Mouse (Mus musculus) MEL (cell line): ENCODE data around the gene Phospho1. TPM values are rescaled to one million over a fixed set of nuclear protein-coding genes. Genes with fewer than 3 reads are reported as not detected.

ENCODE experiments used
- DNase-seq: peaks from one replicate; pipeline ENCODE4 v3.0.0; 2011; ENCODE audit warnings: low read depth, low spot score
- H3K27ac ChIP-seq: 2 replicates; pipeline ENCODE4 v1.5.1; 2012; ENCODE audit warnings: low read depth, mild to moderate bottlenecking, control low read depth, low read length, moderate library complexity; ENCODE audit not compliant: control insufficient read depth
- H3K27me3 ChIP-seq, 2 experiments: fragments of 150-350 bp in 1 of 2; sonication (generic) in 1 of 2; 2 replicates each; pipeline ENCODE4 v1.6.1; 2012; ENCODE audit warnings: low read length in 2 of 2, mild to moderate bottlenecking in 2 of 2, improper control_type of control experiment in 1 of 2, moderate library complexity in 1 of 2; ENCODE audit not compliant: insufficient read depth in 2 of 2, control insufficient read depth in 1 of 2
- H3K36me3 ChIP-seq, 2 experiments: 2 replicates each; pipeline ENCODE4 v1.6.1; 2012 to 2014; ENCODE audit warnings: low read length in 2 of 2, improper control_type of control experiment in 1 of 2, inconsistent platforms in 1 of 2, mild to moderate bottlenecking in 1 of 2; ENCODE audit not compliant: insufficient read depth in 2 of 2, control insufficient read depth in 1 of 2
- H3K4me1 ChIP-seq, 2 experiments: fragments of 150-350 bp in 1 of 2; sonication (generic) in 1 of 2; 2 replicates each; pipeline ENCODE4 v1.6.1; 2012; ENCODE audit warnings: low read length in 2 of 2, improper control_type of control experiment in 1 of 2, mild to moderate bottlenecking in 1 of 2; ENCODE audit not compliant: insufficient read depth in 2 of 2, control insufficient read depth in 1 of 2
- H3K4me3 ChIP-seq, 2 experiments: fragments of 150-350 bp in 1 of 2; sonication (generic) in 1 of 2; 2 replicates each; pipeline ENCODE4 v1.5.1; 2012; ENCODE audit warnings: low read depth in 2 of 2, low read length in 2 of 2, mild to moderate bottlenecking in 2 of 2, moderate library complexity in 2 of 2, control low read depth in 1 of 2, improper control_type of control experiment in 1 of 2; ENCODE audit not compliant: control insufficient read depth in 1 of 2, insufficient read depth in 1 of 2
- H3K79me2 ChIP-seq: 2 replicates; pipeline ENCODE4 v1.6.1; 2012; ENCODE audit warnings: mild to moderate bottlenecking, low read length, moderate library complexity; ENCODE audit not compliant: control insufficient read depth, poor library complexity, insufficient read depth
- H3K9ac ChIP-seq: 2 replicates; pipeline ENCODE4 v1.6.1; 2012; ENCODE audit warnings: low read depth, mild to moderate bottlenecking, control low read depth, low read length, moderate library complexity; ENCODE audit not compliant: control insufficient read depth, poor library complexity, severe bottlenecking
- H3K9me3 ChIP-seq: fragments of 150-350 bp; sonication (generic); replicated peaks from 2 replicates; pipeline ENCODE4 v1.6.1; 2012; ENCODE audit warnings: mild to moderate bottlenecking, low read length, improper control_type of control experiment, moderate library complexity; ENCODE audit not compliant: insufficient read depth
- E2F4 ChIP-seq: IDR thresholded peaks from 2 replicates; pipeline ENCODE4 v1.6.1; 2011; ENCODE audit warnings: low read depth, low read length, improper control_type of control experiment, borderline replicate concordance
- ELF1 ChIP-seq: IDR thresholded peaks from 2 replicates; pipeline ENCODE4 v1.6.1; 2014; ENCODE audit warnings: low read depth, mild to moderate bottlenecking, inconsistent platforms, low read length, improper control_type of control experiment, moderate library complexity
- ETS1 ChIP-seq: IDR thresholded peaks from 2 replicates; pipeline ENCODE4 v1.6.1; 2012; ENCODE audit warnings: low read depth, mild to moderate bottlenecking, inconsistent platforms, low read length, improper control_type of control experiment, moderate library complexity
- GABPA ChIP-seq: IDR thresholded peaks from 2 replicates; pipeline ENCODE4 v1.6.1; 2012; ENCODE audit warnings: low read depth, mild to moderate bottlenecking, inconsistent platforms, low read length, improper control_type of control experiment, moderate library complexity
- HCFC1 ChIP-seq: IDR thresholded peaks from 2 replicates; pipeline ENCODE4 v1.6.1; 2012; ENCODE audit warnings: low read depth, mild to moderate bottlenecking, inconsistent platforms, low read length, improper control_type of control experiment, moderate library complexity
- KAT2A ChIP-seq: conservative IDR thresholded peaks from 2 replicates; pipeline ENCODE4 v1.6.1; 2012; ENCODE audit warnings: low read depth, low read length, improper control_type of control experiment, inconsistent platforms
- MAFK ChIP-seq: IDR thresholded peaks from 2 replicates; pipeline ENCODE4 v1.6.1; 2011; ENCODE audit warnings: low read depth, mild to moderate bottlenecking, low read length, improper control_type of control experiment, borderline replicate concordance
- MYB ChIP-seq: IDR thresholded peaks from 2 replicates; pipeline ENCODE4 v1.6.1; 2011; ENCODE audit warnings: mild to moderate bottlenecking, low read depth, low read length, improper control_type of control experiment
- MYC ChIP-seq: IDR thresholded peaks from 2 replicates; pipeline ENCODE4 v1.6.1; 2011; ENCODE audit warnings: low read depth, mild to moderate bottlenecking, low read length, improper control_type of control experiment, moderate library complexity
- NELFE ChIP-seq: IDR thresholded peaks from 2 replicates; pipeline ENCODE4 v1.6.1; 2011; ENCODE audit warnings: low read depth, low read length, improper control_type of control experiment
- POLR2AphosphoS2 ChIP-seq: IDR thresholded peaks from 2 replicates; pipeline ENCODE4 v1.6.1; 2011; ENCODE audit warnings: low read length, improper control_type of control experiment
- POLR2AphosphoS5 ChIP-seq: IDR thresholded peaks from 2 replicates; pipeline ENCODE4 v1.6.1; 2012; ENCODE audit warnings: low read depth, borderline replicate concordance, mild to moderate bottlenecking, inconsistent platforms, low read length, moderate library complexity, mixed read lengths
- RCOR1 ChIP-seq: IDR thresholded peaks from 2 replicates; pipeline ENCODE4 v1.6.1; 2012; ENCODE audit warnings: low read depth, mild to moderate bottlenecking, inconsistent platforms, low read length, improper control_type of control experiment
- SIN3A ChIP-seq: IDR thresholded peaks from 2 replicates; pipeline ENCODE4 v1.6.1; 2012; ENCODE audit warnings: low read length, improper control_type of control experiment, inconsistent platforms
- SMC3 ChIP-seq: IDR thresholded peaks from 2 replicates; pipeline ENCODE4 v1.6.1; 2011; ENCODE audit warnings: low read depth, low read length, improper control_type of control experiment
- TBP ChIP-seq: IDR thresholded peaks from 2 replicates; pipeline ENCODE4 v1.8.0; 2011; ENCODE audit warnings: low read depth, low read length, improper control_type of control experiment
- TCF12 ChIP-seq: IDR thresholded peaks from 2 replicates; pipeline ENCODE4 v1.6.1; 2014; ENCODE audit warnings: low read depth, mild to moderate bottlenecking, inconsistent platforms, low read length, improper control_type of control experiment, moderate library complexity
- UBTF ChIP-seq: IDR thresholded peaks from 2 replicates; pipeline ENCODE4 v1.6.1; 2012; ENCODE audit warnings: low read depth, mild to moderate bottlenecking, inconsistent platforms, low read length, improper control_type of control experiment, moderate library complexity, borderline replicate concordance; ENCODE audit not compliant: insufficient read depth
- USF1 ChIP-seq: IDR thresholded peaks from 2 replicates; pipeline ENCODE4 v1.6.1; 2014; ENCODE audit warnings: low read depth, mild to moderate bottlenecking, inconsistent platforms, low read length, improper control_type of control experiment, moderate library complexity
- USF2 ChIP-seq, 2 experiments: IDR thresholded peaks; 2 replicates each; pipeline ENCODE4 v1.6.1; 2011 to 2012; ENCODE audit warnings: improper control_type of control experiment in 2 of 2, low read length in 2 of 2, borderline replicate concordance in 1 of 2, inconsistent platforms in 1 of 2, low read depth in 1 of 2, mild to moderate bottlenecking in 1 of 2; ENCODE audit not compliant: insufficient read depth in 1 of 2
- polyA plus RNA-seq, 2 experiments: library from polyadenylated mRNA; stranded (reverse) in 1 of 2; unstranded in 1 of 2; fragments of >175 nt in 1 of 2; fragments of >200 nt in 1 of 2; gene quantifications; 2 replicates each; pipeline versions ENCODE4 v1.2.1 to v1.2.4; 2012; ENCODE audit warnings: low replicate concordance in 2 of 2, low read depth in 1 of 2; ENCODE audit not compliant: insufficient read length in 2 of 2, insufficient read depth in 1 of 2, missing spikeins in 1 of 2
- total RNA-seq: library from RNA; depleted of rRNA; stranded (reverse); fragments of 300-350 nt; gene quantifications from 2 replicates; pipeline ENCODE4 v1.2.3, GENCODE M21; 2012

The Phospho1 gene
- total and polyA plus RNA-seq, 3 experiments = 15.4 to 76.0 TPM; not detected in 1

- no peak overlapping the region for H3K4me3 ChIP-seq
- no peak for TF ChIP-seq TBP
- no peak for TF ChIP-seq ETS1
- TF ChIP-seq, all 39 proteins: peak for 0
- Histone ChIP-seq H3K9ac (no peak overlapping the region), H3K27me3 (no peaks in the 10 kb centered on the region), H3K79me2 (no peaks in the 10 kb centered on the region), H3K9me3 (no peaks in the 10 kb centered on the region), H3K36me3 (no peaks in the 10 kb centered on the region; a peak in 1 of 4 replicates), H3K27ac (no peak overlapping the region), H3K4me1 (no peaks in the 10 kb centered on the region)
- no peak for DNase-seq
These were observed 37.8 kb upstream of the Phospho1 start for GRCm38 (mm10) chr11:95786511-95786910.

GRCm38 (mm10) chr11:95789451-95789891, 34.8 kb upstream of the Phospho1 start:
- Histone ChIP-seq H3K79me2 (no peaks in the 10 kb centered on the region), H3K4me3 (no peak overlapping the region), H3K27me3 (no peaks in the 10 kb centered on the region), H3K36me3 (peaks cover 0 to 8% of the 10 kb centered on the region in 2 experiments; a peak in 3 of 4 replicates), H3K9ac (no peak overlapping the region), H3K27ac (no peak overlapping the region), H3K4me1 (peaks cover 5 to 10% of the 10 kb centered on the region in 2 experiments; a peak in 3 of 4 replicates), H3K9me3 (no peaks in the 10 kb centered on the region)
- no peak for TF ChIP-seq ELF1
- TF ChIP-seq NELFE = no peak
- TF ChIP-seq MYC = no peak
- TF ChIP-seq HCFC1 = no peak
- no peak for TF ChIP-seq SMC3
- no peak for TF ChIP-seq USF1
- TF ChIP-seq UBTF = no peak
- no peak for TF ChIP-seq KAT2A
- TF ChIP-seq MYB = no peak
- no peak for TF ChIP-seq POLR2AphosphoS5
- TF ChIP-seq GABPA = no peak
- TF ChIP-seq USF2 (IDR thresholded peaks at IDR 0.05; ENCODE audit: borderline replicate concordance in 1 of 2, insufficient read depth in 1 of 2, low read depth in 1 of 2, low read length in 2 of 2) = no peak
- TF ChIP-seq MAFK = no peak
- TF ChIP-seq E2F4 = no peak
- no peak for TF ChIP-seq POLR2AphosphoS2
- TF ChIP-seq SIN3A = no peak
- TF ChIP-seq RCOR1 = no peak
- no peak for TF ChIP-seq TCF12
- DNase-seq = no peak
